Mouse (Mus musculus): ENCODE data around the gene Cdh23. TPM values are rescaled to one million over a fixed set of nuclear protein-coding genes. Genes with fewer than 3 reads are reported as not detected.

Gene Cdh23
- total RNA-seq, 2 experiments from 2014 or later = 2.9 to 4.5 TPM

DNA sequence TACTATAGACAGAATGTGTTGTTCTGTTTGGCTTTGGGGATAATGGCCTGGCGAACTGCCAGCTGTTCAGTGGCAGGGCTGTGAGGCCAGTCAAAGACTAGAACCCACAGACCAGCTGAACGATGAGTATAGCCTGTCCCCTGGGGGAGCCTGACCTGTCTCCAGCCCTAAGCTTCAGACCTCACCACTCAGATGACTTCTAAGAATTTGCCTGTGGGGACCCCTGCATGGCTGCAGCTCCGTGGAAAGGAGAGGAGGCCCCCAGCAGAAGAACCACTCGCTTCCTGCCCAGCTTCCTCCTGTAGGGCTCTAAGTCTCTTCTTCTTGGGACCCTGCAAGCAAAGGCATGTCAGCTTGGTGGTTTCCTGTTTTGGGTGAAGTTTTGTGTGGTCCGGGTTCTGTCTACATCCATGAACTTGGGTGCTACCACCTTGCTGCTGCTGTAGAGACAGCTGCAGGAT lies 325.7 kb downstream of the Cdh23 start:
- no peak for DNase-seq (ENCODE audit: low spot score in 2 of 2)

DNA sequence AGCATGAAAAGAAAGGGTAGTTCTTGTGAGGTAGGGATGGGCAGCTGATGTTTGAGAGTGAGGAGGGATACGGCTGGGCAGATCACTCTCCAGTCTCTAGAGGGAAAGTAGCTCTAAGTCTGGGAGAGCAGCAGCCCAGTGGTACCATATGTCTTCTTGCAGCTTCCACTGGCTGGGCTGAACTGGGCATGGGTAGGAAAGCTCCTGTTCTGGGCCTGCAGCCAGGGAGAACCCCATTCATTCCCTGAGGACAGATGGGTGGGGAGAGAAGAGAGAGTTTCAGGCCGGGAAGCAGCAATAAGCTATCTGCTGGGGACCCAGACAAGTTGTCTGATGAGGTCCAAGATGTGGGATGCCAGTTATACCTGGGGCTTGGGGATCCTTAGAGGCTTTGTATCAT lies 326.2 kb downstream of the Cdh23 start:
- DNase-seq (ENCODE audit: low spot score in 2 of 2) = peak; percentile 47 to 58

DNA sequence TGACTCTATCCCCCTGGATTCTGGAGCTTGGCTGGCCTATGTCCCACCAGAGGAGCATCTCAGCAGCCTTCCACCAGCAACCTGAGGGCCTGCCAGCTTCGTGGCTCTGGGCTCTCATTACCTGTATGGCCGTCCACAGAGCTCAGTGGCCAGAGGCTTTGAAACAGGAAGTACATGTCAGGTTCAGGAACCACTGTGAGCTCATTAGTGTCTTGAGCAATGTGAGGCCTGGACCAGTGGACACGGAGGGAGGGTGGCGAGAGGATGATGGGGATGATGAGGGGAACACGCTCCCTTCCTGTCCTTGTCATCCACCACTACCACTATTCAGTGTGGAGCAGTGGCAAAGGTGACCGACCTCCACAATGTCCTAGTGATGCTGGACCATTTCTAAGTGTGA lies 326.9 kb downstream of the Cdh23 start:
- no peak for DNase-seq (ENCODE audit: low spot score in 2 of 2)

DNA sequence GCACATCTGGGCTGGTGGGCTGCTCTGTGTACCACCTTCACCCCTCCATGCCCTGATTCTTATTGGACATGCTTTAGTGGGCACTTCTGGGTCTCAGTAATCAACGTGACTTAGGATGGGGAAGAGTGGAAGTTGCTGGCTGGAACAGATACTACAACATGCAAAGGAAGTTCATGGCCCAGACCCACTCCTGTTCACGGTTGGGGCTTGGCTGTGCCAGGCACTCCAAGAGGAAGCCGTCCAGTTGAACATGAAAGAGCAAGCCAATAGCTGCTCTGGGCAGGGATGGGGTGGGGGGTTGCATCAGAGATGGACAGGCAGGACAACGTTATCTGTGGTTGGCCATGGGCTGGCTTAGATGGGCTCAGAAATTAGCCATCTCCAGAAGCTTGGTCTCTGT lies 328.4 kb downstream of the Cdh23 start:
- DNase-seq (ENCODE audit: low spot score in 2 of 2) = no peak

DNA sequence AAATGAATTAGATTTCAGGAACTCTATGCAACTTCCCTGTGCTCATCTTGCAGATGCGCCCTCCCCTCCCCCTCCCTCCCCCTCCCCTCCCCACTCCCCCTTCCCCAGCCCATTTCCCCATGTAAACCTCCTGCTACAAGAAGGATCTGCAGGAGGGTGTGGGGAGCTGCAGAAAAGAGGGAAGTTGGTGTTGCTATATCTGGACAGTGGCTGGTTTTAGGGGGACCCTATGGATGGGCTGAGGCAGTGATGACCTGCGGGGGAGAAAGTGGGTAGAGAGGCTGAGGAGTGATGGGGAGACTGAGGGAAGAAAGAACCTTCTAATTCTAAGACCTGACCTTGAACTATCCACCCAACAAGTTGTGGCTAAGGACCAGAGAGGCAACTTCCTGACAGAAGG lies 329.1 kb downstream of the Cdh23 start:
- no peak for DNase-seq (ENCODE audit: low spot score in 2 of 2)

DNA sequence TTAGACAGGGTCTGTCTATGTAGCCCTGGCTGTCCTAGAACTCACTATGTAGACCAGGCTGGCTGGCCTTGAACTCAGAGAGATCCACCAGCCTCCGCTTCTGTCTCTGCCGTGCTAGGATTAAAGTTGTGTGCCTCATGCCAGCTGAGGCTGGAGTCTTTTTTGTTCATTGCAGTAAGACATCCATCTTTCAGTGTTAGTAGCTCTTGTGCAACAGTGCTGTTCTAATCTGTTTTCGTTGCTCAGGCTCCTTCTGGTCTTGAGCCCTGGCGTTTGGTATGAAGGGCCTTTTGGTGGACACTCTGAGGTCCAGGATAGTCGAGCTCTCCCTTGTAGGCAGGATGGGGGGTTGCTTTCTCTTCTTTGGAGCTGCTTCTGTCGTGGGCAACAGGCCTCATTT lies 332.9 kb downstream of the Cdh23 start:
- DNase-seq (ENCODE audit: low spot score in 2 of 2) = no peak

DNA sequence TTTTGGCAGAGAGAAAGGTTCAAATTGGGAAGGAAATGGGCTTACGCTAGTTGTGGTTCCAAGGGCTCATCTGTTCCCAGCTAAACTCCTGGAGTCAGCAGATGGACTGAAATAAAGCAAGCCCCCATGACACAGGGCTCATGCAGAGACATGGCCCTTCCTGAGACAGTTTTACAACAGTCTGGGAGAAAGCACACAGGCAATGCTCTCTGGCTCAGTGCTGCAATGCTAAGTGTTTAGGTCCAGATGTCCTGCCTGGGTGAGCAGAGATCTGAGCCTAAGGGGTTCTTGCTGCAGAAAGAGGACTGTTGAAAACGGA lies 334.0 kb downstream of the Cdh23 start:
- no peak for DNase-seq (ENCODE audit: low spot score in 2 of 2)

DNA sequence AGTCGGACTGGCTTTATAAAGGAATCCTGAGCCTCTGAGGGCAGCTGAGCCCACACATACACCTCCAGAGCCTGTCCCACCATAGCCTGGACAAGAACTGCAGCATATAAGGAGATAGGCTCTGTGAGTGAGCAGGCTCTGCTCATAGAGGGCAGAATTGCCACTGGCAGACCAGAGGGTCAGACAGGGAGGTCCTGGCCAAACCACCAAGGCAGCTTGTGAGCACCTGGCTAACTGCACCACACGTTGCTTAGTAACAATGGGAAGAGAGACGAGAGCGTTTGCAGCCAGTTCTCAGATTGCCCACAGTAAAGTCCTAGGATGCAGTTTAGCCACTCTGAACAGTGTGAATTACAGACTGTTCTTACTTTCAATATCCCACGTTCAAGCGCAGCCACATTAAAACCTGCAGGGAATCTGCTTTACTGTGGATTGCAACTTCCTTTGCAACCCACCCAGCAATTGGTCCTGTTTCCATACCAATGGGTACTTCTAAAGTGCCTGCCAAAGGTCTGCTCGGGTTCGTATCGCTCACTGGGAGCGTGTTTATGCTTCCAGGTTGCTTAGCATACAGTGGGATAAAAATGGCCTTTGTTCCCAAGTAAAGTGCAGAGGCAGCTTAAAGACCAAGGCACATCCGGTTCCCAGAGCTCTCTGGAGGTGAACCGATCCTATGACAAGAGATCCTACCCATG lies 334.5 kb downstream of the Cdh23 start:
- no peak for DNase-seq (ENCODE audit: low spot score in 2 of 2)

DNA sequence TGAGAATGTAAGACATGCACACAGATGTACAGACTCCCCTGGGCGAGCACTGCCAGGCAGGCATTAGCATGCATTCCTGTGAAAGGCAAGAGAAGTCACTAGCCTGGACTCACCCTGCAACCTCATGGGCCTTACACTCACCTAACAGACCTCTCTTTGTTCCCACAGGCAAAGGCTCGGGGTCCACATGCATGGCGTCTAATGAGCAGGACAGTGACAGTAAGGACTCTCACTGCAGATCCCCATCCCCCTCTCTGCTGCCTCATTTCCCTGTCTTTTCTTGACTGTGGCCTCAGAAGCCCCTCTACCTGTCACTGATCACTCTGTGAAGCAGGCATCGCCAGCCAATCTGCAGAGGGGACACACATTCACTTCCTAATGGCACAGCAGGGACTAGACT lies 337.5 kb downstream of the Cdh23 start:
- no peak for DNase-seq (ENCODE audit: low spot score in 2 of 2)

DNA sequence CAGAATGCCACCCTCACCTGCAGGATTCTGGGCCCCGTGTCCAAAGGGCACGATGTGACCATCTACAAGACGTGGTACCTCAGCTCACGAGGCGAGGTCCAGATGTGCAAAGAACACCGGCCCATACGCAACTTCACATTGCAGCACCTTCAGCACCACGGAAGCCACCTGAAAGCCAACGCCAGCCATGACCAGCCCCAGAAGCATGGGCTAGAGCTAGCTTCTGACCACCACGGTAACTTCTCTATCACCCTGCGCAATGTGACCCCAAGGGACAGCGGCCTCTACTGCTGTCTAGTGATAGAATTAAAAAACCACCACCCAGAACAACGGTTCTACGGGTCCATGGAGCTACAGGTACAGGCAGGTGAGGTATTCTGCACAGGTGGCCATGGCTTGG lies 338.4 kb downstream of the Cdh23 start:
- no peak for DNase-seq (ENCODE audit: low spot score in 2 of 2)

DNA sequence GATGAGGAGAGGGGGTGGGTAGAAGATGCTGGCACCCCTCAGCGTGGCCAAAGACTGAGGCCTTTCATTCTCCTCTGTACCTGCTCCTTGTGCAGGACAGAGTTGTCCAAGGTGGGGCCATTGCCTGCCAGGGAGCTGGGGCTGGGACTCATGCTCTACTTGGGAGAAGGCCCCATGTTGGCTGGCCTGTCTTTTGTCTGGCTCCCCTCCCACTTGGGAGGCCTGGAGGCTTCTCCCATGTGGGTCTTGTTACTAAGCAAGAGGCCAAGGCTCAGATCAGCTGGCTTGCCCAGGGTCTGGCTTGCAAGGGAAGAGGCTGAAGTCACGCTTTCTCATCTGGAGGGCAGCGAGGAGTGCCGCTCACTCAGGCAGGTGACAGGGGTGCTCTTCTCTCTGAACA lies 338.8 kb downstream of the Cdh23 start:
- DNase-seq (ENCODE audit: low spot score in 2 of 2) = no peak

DNA sequence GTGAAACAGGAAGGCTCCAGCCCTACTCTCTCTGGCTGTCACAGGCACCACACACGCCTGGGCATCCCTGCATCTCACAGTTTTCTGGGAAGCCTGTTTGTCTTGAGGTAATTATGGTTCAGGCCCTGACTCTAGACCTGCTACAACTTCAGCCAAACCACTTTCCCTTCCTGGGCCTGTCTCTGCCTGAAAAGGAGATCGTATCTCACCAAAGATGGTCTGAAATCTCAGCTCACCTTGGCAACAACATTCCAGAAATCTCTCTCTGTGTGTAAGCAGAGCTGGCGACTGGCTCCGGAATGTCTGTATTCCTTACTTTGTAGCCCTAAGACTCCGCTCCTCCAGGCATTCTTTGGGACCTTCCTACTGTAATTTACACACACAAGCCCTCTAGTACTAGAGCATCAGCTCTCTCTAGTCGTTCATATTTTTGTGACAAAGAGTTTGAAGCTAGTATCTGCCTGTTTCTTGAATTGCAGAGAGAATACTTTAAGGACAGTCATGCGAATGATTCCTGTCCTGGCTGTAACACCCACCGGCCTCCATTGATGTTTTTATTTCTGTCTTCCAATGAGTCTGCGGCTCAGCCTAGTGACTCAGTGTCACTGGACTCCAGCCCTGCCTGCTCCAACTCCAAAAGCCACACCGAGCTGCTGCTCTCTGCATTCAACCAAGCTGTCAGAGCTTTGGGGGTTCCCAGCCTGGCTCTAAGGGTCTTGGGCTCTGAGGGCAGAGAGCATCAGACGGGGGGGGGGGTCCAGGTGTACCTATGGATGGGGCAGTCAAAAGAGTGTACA lies 341.2 kb downstream of the Cdh23 start:
- no peak for DNase-seq (ENCODE audit: low spot score in 2 of 2)

DNA sequence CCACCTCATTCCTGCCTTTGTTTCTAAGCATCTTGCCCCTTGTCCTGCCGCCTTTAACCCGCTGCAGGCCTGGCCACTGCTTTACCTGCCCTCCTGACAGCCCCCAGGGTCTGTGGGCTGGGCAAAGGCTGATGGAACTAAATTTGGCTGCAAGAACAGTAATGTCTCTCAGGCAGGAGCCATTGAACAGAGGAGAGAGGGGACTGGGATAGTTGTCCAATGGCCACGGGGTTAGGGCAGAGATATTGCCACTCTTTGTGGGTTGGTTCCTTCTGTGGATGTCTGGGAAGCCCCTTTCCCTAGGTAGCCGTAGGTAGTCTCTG lies 342.3 kb downstream of the Cdh23 start:
- DNase-seq (ENCODE audit: low spot score in 2 of 2) = no peak

DNA sequence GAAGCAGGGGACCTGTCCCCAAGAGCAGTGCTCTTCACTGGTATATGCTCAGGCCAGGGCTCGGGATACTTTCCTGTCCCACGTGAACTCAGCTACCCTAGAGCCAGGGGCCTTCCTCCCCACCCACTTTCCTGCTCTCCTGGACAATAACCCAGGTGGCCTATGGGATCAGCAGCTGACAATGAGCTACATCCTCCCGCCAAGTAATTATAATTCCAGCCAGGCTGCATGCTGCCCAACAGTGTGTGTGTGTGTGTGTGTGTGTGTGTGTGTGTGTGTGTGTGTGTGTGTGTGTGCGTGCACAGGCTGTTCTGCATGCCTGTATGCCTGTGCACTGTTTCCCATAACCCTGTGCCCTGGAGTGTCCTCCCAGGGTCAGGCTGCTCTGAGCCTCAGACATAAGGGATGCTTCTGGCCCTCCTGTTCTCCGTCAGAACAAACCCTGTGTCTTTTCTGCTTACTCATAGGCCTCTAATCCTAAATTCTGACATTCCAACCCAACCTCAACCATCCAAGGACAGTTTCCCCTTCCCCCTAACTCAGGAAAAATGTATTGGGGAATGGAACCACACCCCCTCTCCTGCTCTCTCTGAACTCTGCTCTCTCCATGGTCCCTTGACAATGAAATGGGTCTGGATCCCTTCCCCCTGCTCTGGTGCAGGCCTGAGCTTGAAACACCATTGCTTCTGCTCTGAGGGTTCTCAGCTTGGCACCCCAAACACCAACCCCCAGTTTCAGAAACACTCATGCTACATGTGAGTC lies 342.9 kb downstream of the Cdh23 start:
- no peak for DNase-seq (ENCODE audit: low spot score in 2 of 2)

DNA sequence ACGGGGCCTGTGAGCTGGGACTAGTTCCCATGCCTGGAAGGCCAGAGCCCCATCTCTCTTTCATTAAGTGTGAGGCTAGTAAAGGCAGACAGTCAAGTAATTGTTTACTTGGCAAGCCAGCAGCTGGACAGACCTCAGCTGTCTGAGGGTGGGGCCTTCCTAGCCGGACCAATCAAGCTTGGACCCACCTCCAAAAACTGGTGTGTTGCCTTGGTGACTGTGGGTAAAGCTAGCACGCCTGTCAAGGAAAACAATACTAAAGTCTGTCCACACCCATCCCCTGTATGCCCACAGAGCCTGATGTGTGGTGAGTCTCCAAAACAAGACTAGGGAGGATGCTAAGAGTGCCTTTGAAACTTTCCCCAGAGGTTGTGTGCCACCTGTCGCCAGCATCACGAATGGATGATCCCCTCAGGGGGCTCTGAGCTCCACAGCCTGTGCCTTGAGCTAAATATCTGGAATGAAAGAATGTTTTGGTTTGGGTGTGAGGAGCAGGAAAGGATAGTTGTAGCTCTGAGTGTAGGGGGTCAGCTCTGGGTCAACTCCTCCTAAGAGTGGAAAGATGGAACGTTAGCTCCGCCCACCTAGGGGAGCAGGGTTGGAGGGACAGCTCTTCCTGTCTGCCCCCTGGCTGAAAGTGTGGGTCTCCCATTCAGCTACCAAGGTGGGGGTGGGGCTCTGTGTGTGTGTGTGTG lies 344.4 kb downstream of the Cdh23 start:
- DNase-seq (ENCODE audit: low spot score in 2 of 2) = no peak

DNA sequence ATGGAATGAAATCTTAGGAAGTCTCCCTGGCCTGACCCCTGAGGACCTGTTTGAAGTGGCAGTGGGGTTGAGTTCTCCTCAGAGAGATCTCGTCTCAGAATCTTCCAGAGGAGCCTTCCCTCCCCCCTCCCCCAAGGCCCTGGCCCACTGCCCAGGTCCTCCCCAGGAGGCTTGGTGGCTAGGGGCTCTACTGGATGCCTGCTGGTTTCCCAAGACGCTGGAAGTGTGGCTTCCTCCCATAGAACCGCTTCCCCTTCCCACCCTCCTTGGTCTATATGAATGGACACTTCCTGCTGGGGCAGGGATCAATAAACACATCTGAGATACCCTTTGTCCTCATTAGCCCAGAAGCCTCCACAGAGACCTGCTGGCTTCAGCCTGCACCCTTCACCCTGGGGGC lies 345.0 kb downstream of the Cdh23 start:
- no peak for DNase-seq (ENCODE audit: low spot score in 2 of 2)

DNA sequence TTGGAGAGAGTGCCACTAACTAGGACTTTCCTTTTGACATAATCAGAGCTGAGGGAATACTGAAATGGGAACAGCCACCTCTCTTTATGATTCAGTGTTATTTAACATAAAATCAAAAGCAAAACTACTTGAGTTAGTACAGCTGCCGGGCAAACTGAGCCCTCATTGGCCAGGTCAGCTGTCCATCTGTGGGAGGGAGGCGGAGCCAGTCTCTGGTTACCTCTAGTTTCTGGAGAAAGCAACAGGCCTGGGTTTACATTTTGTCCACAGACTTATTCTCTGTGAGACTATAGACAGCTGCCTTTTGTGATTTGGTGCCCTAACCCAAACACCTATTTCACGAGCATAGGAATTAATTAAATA lies 345.5 kb downstream of the Cdh23 start:
- DNase-seq (ENCODE audit: low spot score in 2 of 2) = peak; percentile 75 to 76

DNA sequence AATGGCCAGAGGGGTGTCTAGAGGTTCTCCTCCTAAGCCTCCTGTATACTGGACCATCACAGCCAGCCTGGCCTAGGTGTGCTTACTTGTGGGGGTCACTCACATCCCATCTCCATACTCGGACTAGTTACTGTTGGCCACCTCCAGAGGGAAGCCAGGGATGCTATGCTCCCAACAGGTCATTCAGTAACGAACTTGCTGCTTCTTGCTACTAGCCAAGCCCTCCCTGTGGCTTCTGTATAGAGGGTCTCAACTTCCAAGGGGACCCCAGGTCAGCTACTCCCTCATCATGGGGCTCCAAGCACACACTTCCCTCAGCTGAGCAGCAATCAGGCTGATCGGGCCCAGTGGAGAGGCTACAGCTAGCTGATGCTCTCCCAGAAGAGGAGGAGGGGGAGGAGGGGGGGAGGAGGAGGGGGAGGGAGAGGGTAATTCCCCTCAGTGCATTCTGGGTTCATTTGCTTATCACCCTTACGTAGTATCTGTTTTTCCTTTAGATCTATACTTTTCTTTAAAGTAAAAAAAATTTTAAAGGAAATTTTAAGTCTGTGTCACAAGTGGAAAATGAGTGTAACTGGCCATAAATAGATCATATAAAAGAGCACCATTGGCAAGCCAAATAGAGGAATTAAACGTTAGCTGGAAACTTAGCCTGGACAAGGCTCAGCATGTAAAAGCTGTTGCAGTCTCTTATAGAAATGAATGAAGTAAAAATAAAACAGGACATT lies 346.0 kb downstream of the Cdh23 start:
- no peak for DNase-seq (ENCODE audit: low spot score in 2 of 2)

DNA sequence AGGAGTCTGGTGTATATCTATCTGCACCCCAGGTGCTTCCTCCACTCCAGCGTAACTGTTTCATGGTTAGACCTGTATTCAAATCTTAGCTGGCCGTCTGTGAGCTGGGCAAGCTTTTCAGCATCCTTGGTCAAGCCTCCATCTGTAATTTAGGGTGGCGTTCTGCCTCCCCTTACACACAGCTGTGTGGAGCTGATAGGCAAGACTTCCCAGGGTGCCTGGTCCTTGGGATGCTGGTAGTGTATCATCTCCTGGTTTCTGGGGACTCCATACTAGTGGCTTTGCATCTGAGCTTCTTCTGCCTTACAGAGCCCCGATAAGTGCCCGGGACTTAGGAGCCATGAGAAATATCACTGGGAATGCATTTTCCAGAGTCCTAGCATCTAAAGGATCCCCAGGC lies 346.6 kb downstream of the Cdh23 start:
- no peak for DNase-seq (ENCODE audit: low spot score in 2 of 2)

DNA sequence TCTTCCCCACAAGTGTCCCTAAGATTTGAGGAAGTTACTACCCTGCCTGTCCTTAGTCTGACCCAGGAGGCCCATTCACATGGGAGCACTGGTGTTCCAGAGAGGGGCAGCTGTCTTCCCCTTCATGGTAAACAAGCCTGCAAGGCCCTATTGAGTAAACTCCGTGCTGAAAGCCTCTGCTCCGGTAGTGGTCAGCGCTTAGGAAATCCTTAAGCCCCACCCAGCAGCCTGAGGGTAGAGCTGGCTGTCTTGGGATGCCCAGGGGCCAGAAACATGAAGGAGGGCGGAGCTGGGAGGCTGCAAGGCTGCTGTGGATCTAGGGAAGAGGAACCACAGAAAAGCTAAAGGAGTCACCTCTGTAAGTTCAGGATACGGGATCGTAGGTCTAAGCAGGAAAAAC lies 347.2 kb downstream of the Cdh23 start:
- DNase-seq (ENCODE audit: low spot score in 2 of 2) = no peak
